Mouse (Mus musculus): ENCODE measurements around the gene Tex26.
A peak's percentile ranks its signal among the peaks of the same experiment; 100 is the strongest.

Tex26 gene

DNA sequence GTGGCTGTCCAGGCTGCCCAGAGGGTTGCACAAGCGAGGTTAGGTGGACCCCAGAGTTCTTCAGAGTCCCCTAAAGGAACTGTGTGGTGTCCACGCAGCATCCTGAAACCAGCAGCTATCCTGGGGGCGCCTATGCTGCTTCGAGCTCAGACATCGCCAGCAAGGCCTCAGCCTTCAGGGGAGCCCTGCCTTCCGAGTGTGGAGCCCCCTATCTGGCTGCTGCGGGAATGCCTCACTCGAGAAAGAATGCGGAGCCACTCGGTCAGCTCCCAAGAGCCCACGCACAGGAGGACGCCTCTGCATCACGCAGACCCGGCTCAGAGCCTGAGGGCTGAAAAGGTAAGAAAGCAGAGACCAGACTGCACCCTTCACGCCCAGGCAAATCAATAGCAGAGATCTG is 50.8 kb downstream of the Tex26 start:
- DNase-seq = no peak

DNA sequence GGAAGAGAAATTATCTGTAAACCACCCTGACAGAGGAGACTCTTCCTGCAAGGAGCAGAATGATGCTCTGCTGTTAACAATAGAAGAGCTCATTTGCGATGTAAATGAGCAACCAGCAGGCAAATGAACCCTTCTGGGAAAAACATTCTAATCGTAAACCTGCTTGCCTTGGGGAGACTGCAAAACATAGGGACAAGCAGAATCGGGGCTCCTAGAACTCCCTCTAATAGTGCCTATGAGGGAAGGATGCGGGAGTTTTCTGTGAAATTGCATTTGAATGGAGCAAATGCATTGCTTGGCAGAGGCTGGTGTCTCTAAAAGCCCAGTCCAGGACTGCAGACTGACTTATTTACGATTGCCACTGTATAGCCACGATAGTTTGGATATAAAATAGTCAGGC is 56.2 kb downstream of the Tex26 start:
- DNase-seq = no peak

DNA sequence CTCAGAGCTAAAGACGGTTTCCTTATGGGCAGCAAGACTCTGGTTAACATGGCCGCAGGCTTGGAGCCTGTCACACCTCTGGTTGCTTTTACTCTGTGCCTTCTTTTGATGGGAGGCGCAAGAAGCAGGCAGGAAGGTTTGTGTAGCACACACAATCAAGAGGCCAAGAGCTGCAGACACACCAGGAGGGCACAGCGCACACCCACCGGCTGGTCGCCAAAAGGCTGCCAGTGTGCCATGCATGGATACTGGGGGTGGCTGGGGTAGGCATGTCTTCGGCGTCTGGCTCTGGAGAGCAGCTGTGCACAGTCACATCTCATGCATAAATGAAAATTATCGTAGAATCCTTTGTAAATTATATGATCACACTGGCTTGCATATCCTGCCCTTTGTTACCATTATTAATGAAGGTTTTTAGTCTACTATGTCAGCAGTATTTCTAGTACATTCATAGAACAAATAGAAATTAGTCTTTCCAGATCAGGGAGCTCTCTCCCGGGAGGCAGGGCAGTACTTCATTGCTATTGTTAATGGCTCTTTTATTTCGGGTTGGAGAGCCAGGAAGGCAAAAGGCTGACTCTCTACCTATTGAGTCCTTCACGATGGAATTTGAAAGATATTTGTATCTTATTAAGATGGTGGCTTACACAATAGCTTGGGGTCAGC is 57.1 kb downstream of the Tex26 start:
- DNase-seq = no peak

DNA sequence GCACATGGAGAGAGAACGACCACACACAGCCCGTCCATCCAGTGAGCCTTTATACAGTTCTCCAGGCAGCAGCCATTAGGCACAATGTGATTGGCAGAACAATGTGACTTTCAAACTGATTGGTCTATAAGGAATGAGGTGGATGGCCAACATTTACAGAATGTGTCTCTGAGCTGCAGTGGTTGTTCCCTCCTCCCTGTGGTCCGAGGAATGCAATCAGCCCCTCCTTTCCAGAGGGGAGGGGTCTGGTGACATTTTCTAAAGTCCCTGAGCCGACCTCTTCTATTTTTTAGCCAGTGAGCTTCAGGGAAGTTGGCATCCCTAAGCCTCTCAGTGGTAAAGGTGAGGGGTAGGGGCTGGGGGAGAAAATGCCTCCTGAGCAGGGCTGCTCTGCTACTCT is 60.5 kb downstream of the Tex26 start:
- no peak for DNase-seq

DNA sequence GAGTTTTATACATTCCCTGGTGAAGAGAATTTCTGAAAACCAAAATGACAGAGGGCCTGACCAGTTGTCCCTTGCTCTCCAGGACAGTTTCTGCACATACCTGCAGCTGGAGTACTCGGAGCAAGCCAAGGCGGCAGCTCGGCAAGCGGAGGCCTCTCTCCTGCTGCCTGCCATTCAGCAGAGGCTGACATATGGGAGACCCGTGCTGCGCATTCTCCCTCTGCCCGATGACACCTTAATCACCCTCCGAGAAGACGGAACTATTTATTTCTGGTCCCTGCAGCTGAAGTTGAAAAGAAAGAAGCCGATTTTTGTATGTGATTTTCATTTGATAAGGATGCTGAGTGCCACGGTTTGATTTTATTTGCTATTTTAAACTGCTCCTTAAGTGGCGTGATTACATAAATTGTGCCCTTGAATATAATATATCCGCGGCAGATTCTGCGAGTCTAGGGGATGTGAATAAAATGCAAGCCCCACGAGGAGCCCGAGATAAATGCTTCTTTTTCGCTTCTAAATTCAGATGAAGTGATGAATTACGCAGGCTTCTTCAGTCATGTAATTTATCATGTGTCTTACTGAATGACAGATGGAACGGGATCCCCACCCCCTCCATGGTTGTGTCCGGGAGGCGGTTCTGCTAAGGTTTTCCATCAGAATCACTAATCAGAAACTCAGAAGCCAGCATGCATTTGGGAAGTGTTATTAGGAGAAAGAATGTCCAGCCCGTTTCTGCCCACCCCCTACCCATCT is 64.1 kb downstream of the Tex26 start:
- DNase-seq = no peak

DNA sequence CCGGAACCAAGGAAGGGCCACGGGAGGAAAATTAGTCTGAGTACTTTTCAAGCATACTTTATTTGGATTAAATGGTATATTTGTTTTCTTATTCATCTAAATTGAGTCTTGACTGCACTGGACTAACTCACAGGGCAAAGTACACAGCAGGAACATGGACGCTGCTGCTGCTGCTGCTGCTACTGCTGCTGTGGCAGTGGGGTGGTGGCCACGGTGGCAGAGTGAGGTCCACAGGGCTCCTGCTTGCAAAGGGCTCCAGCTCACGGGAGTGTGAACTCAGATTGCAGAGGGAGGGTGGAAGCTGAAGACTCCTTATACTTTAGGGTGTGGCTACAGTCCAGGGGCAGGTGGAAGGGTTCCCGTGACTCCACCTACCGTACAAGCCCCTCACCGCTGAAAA is 65.5 kb downstream of the Tex26 start:
- DNase-seq = no peak

DNA sequence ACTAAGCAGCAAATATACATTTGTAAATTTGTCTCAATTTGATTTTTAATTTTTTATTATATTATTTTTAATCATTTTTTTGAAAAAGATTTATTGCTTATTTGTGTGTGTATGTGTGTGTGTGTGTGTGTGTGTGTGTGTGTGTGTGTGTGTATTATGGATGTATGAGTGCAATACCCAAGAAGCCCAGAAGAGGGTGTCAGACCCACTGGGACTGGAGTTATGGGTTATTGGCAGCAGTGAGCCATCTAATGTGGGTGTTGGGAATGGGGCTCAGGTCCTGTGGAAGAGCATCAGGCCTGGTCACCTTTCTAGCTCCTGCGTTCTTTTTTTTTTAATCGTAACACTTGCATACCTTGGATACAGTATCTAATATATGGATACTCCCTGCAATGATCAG is 66.6 kb downstream of the Tex26 start:
- DNase-seq = no peak

DNA sequence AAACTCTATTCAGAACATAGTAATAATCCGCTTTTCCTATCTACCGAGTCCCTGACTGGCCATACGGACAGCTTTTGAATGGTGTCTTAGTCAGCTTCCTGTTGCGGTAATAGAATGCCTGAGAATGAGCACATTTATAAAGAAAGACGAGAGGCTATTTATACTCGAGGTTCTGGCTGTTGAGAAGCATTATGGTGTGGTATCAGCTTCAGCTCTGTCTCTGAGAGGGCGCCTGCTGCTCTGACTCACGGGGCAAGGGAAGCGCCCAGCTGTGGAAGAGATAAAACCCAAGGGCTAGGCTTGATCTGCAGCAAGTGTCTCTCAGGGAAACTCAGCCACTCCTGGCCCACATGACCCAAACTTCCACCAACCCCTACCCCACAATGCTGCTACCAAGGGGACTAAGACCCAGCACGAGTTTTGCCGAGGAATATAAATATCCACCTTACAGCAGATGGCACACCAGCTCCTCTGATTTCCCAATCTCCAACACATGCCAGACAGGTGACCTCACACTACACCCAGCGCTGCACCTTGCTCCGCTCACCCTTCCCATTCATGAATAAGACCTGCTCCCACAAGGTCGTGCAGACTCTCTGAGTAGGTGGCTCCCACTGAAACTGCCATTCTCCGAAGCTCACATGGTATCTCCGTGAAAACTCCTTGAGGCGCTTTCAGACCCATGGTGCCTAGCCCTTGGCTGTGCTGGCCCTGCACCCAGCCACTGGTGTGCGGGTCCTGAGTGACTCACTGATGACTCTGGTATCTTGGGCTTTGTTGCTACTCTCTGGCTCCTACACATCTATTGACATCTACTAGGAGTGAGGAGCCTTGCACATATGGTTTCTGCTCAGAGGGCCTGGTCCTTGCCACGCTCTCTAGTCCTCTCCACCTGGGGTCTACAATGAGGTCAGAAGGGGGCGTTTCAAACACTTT is 68.9 kb downstream of the Tex26 start:
- DNase-seq = no peak

DNA sequence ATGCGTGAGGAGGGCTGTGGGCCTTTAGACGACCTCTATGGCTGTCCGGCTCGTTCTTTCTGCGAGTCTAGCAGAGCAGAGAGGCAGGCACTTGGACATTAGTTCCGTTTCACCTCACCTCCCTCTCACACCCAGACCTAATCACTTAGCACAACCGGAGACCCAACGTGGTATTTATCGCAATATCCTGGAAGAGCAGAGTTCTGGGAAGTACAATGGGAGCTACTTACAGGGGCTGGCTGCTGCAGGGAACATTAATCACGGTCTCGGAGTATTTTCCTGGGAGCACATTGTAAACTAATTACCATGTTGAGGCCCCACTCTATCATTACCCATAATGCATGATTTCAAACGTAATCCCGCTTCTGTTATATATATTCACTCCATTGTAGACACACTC is 70.9 kb downstream of the Tex26 start:
- no peak for DNase-seq

DNA sequence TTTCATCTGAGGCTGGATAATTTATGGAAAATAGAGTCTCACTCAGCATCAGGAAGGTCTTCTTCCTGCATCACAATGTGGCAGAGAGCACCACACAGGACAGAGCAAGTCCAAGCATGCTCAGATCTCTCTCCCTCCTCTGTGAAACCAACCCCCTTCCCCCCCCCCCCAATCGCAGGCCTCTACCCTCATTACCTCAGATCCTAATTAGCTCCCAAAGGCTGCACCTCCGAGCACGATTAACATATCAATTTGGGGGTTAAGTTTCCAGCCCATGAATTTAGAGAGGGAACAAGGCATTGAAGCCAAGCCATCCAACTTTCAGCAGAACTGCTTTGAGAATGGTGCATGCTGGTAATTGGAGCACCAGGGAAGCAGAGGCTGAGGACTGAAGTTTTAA is 73.2 kb downstream of the Tex26 start:
- DNase-seq = no peak

DNA sequence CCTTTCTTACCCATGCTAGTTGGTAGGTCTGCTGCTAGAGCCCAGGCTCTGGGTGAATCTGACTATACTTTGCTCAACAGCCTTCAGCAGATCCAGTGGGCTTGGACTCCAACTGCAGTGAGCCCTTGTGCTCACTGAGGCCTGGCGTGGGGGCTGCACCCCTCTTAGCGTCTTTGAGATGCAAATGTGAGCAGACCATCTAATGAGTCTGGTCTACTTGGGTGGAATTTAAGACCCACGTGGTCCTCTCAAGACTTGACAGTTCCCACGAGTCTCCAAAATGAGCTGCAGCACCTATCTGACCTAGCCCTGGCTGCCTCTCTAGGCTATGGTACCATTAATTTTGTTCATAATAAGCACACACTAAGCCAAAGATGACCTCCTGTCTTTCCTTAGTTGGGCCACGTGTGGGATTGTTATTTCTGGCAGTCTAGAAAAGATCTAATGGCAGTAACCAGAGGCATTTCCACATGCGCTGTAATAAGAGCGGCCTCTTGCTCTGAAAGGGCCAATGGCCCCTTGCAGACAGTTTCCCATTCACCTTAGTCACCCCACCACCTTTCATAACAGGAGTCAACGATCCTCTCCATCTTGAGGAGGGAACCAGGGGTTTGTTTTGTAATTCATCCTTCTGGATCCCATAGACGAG is 74.1 kb downstream of the Tex26 start:
- DNase-seq = no peak

DNA sequence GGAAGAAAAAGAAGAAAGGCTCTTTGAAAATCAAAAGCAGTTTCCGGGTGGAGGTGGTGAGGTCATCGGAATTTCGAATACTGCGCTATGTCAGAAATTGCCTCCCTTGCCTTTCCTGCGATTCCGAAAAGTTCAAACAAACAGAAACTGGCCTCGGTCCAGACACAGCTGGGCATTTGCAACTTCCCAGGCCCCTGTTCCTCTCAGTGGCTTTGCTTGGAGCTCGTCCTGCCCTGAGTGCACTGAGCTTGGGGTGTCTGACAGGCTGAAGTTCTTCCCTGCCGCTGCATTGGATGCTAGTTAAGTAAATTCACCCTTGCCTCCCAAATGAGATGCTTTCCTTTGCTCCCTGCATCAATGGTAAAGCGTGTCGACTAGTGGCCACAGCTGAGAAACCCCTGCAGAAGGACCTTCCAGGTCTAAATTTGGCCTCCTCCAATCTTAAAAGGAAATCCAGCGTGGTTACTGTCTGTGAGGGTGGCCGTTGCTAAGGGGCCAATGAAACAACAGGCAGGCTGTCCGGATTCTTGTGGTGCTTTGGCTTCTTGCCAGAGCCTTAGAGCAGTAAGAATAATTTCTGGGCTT is 74.7 kb downstream of the Tex26 start:
- peak; percentile 12 for DNase-seq

DNA sequence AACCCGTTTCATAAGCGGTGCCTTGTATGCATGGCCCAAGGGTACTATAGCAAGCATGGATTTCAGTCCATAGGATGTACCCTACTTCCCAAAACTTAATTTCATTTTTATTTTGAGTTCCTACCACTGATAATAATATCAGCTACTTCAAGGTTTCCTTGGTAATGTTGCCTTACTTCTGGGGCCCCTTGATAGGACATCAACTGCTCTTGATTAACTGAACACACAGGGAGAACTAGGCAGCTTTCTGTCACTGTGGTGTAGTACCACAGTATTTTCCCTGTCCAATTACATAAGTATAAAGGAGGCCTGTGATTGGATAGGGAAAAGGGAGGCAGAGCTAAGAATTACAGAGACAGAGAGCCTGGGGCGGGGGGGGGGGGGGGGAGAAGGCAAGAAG is 75.4 kb downstream of the Tex26 start:
- DNase-seq = no peak

DNA sequence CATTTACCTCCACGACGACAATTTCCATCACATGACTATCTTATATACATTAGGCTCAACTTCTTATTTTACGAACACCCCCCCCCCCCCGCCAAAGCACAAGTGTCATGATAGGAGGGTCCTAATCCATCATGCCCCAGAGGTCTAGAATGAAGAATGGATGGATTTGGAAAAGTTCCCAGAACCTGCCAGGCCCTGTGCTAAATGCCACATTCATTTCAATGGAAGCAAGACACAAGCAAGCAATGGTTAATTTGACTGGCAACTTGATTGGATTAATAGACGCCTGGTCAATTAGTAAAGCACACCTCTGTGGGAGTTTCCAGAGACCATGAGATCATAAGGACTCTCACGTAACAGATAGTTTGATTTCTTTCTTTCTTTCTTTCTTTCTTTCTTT is 77.7 kb downstream of the Tex26 start:
- no peak for DNase-seq
